Mouse (Mus musculus) thymus, adult 2 months (tissue): ENCODE results near the gene Unc119b.

Experiments
- CTCF ChIP-seq: fragments of 200-500 bp; IDR thresholded peaks from 2 replicates; pipeline ENCODE4 v1.5.1; 2012; ENCODE audit warnings: mild to moderate bottlenecking, control low read depth, low read length, moderate library complexity, borderline replicate concordance; ENCODE audit not compliant: control insufficient read depth, poor library complexity, insufficient read depth; ENCODE audit errors: extremely low read depth
- POLR2A ChIP-seq: fragments of 200-500 bp; IDR thresholded peaks from 2 replicates; pipeline ENCODE4 v1.6.1; 2012; ENCODE audit warnings: mild to moderate bottlenecking, low read length, control low read depth, moderate library complexity; ENCODE audit not compliant: control insufficient read depth, poor library complexity, insufficient read depth; ENCODE audit errors: extremely low read depth

GRCm38 (mm10) chr5:115155831-115156230 lies 21.1 kb upstream of the Unc119b start:
- TF ChIP-seq POLR2A (no peak), CTCF (no peak)
